Mouse (Mus musculus): ENCODE measurements at regions not wholly inside any gene's neighbourhood (a gene's known extent, or its start where the extent isn't known, plus 50 kb on each side); places are given as distances from the start of the nearest gene placed in this dataset.

- in situ Hi-C loops (cut with MboI; ENCODE audit: low pct_ligation_motif_present, low pct_unique_long_range_greater_than_20kb, low sequenced_read_pairs): no loop called here
- Histone ChIP-seq H3K9ac (ENCODE audit: insufficient read depth, low read depth) (no peak overlapping the region), H3K79me2 (replicated peaks; ENCODE audit: control insufficient read depth, extremely low read depth, insufficient read depth, poor library complexity, severe bottlenecking) (no peaks in the 10 kb centered on the region), H3K27ac (ENCODE audit: insufficient read depth, low read depth) (no peak overlapping the region), H3K9me3 (replicated peaks; ENCODE audit: low read length) (no peaks in the 10 kb centered on the region), H3K27me3 (replicated peaks) (no peaks in the 10 kb centered on the region), H3K4me2 (ENCODE audit: insufficient read depth, low read depth, poor library complexity, severe bottlenecking) (no peak overlapping the region), H3K36me3 (replicated peaks in 1 of 2; ENCODE audit: control insufficient read depth in 1 of 2, insufficient read depth in 1 of 2, low read length in 1 of 2) (no peaks in the 10 kb centered on the region), H3K4me3 (replicated peaks in 1 of 3; ENCODE audit: low read depth in 2 of 3, low read length in 2 of 3, poor library complexity in 1 of 3) (no peak overlapping the region), H3K4me1 (ENCODE audit: control insufficient read depth in 1 of 2, insufficient read depth in 2 of 2) (no peaks in the 10 kb centered on the region)
- TF ChIP-seq CHD1 (IDR thresholded peaks at IDR 0.05; ENCODE audit: low read depth, low read length) (no peak), JUN (IDR thresholded peaks at IDR 0.05; ENCODE audit: insufficient read depth, low read depth, low read length) (no peak), NRF1 (IDR thresholded peaks at IDR 0.05; ENCODE audit: low read depth, low read length) (no peak)
- no peak for DNase-seq (ENCODE audit: extremely low read depth)
- dilution Hi-C loops (cut with MboI; ENCODE audit: extremely low pct_ligation_motif_present, extremely low pct_unique_long_range_greater_than_20kb, low sequenced_read_pairs): no loop called here
These were observed 570.0 kb upstream of the Klf4 start for GRCm38 (mm10) chr4:56102314-56102713.

GRCm38 (mm10) chr4:56090796-56091195 lies 558.5 kb upstream of the Klf4 start:
- Histone ChIP-seq H3K9me3 (replicated peaks; ENCODE audit: low read length) (no peaks in the 10 kb centered on the region), H3K27ac (ENCODE audit: insufficient read depth, low read depth) (no peak overlapping the region), H3K4me2 (ENCODE audit: insufficient read depth, low read depth, poor library complexity, severe bottlenecking) (no peak overlapping the region), H3K9ac (ENCODE audit: insufficient read depth, low read depth) (no peak overlapping the region), H3K4me1 (ENCODE audit: control insufficient read depth in 1 of 2, insufficient read depth in 2 of 2) (peaks cover 0 to 8% of the 10 kb centered on the region in 2 experiments; a peak in 2 of 4 replicates), H3K27me3 (replicated peaks) (no peaks in the 10 kb centered on the region), H3K36me3 (replicated peaks in 1 of 2; ENCODE audit: control insufficient read depth in 1 of 2, insufficient read depth in 1 of 2, low read length in 1 of 2) (no peaks in the 10 kb centered on the region), H3K4me3 (replicated peaks in 1 of 3; ENCODE audit: low read depth in 2 of 3, low read length in 2 of 3, poor library complexity in 1 of 3) (no peak overlapping the region), H3K79me2 (replicated peaks; ENCODE audit: control insufficient read depth, extremely low read depth, insufficient read depth, poor library complexity, severe bottlenecking) (no peaks in the 10 kb centered on the region)
- TF ChIP-seq PAX5 (IDR thresholded peaks at IDR 0.05; ENCODE audit: low read length) (no peak), E2F4 (IDR thresholded peaks at IDR 0.05; ENCODE audit: insufficient replicate concordance, low read depth, low read length) (no peak), POLR2A (IDR thresholded peaks at IDR 0.05; ENCODE audit: low read depth, low read length) (no peak), TCF12 (IDR thresholded peaks at IDR 0.05; ENCODE audit: low read depth, low read length) (no peak), ZMIZ1 (IDR thresholded peaks at IDR 0.05; ENCODE audit: low read depth, low read length) (no peak), ZC3H11A (IDR thresholded peaks at IDR 0.05; ENCODE audit: low read depth, low read length) (no peak), SIN3A (IDR thresholded peaks at IDR 0.05; ENCODE audit: low read length) (no peak), RCOR1 (conservative IDR thresholded peaks at IDR 0.05; ENCODE audit: low read depth, low read length) (no peak), RAD21 (IDR thresholded peaks at IDR 0.05; ENCODE audit: low read depth, low read length) (no peak), HCFC1 (IDR thresholded peaks at IDR 0.05; ENCODE audit: low read depth, low read length) (no peak), USF1 (IDR thresholded peaks at IDR 0.05; ENCODE audit: low read depth, low read length) (no peak), SMC3 (IDR thresholded peaks at IDR 0.05; ENCODE audit: low read depth, low read length) (no peak)
- dilution Hi-C loops (cut with MboI; ENCODE audit: extremely low pct_ligation_motif_present, extremely low pct_unique_long_range_greater_than_20kb, low sequenced_read_pairs): no loop called here
- in situ Hi-C loops (cut with MboI; ENCODE audit: low pct_ligation_motif_present, low pct_unique_long_range_greater_than_20kb, low sequenced_read_pairs): no loop called here
- no peak for DNase-seq (ENCODE audit: extremely low read depth)

- in situ Hi-C loops (cut with MboI; ENCODE audit: low pct_ligation_motif_present, low pct_unique_long_range_greater_than_20kb, low sequenced_read_pairs) (no loop called here), dilution Hi-C loops (cut with MboI; ENCODE audit: extremely low pct_ligation_motif_present, extremely low pct_unique_long_range_greater_than_20kb, low sequenced_read_pairs) (no loop called here)
- Histone ChIP-seq H3K9me3 (replicated peaks; ENCODE audit: low read length) (no peaks in the 10 kb centered on the region), H3K27ac (ENCODE audit: insufficient read depth, low read depth) (no peak overlapping the region), H3K9ac (ENCODE audit: insufficient read depth, low read depth) (no peak overlapping the region), H3K36me3 (replicated peaks in 1 of 2; ENCODE audit: control insufficient read depth in 1 of 2, insufficient read depth in 1 of 2, low read length in 1 of 2) (no peaks in the 10 kb centered on the region), H3K4me2 (ENCODE audit: insufficient read depth, low read depth, poor library complexity, severe bottlenecking) (no peak overlapping the region), H3K79me2 (replicated peaks; ENCODE audit: control insufficient read depth, extremely low read depth, insufficient read depth, poor library complexity, severe bottlenecking) (no peaks in the 10 kb centered on the region), H3K4me3 (replicated peaks in 1 of 3; ENCODE audit: low read depth in 2 of 3, low read length in 2 of 3, poor library complexity in 1 of 3) (no peak overlapping the region), H3K4me1 (ENCODE audit: control insufficient read depth in 1 of 2, insufficient read depth in 2 of 2) (peaks cover 0 to 8% of the 10 kb centered on the region in 2 experiments; a peak in 2 of 4 replicates), H3K27me3 (replicated peaks) (no peaks in the 10 kb centered on the region)
- TF ChIP-seq HCFC1 (IDR thresholded peaks at IDR 0.05; ENCODE audit: low read depth, low read length) (no peak), TCF12 (IDR thresholded peaks at IDR 0.05; ENCODE audit: low read depth, low read length) (no peak), KAT2A (IDR thresholded peaks at IDR 0.05; ENCODE audit: insufficient replicate concordance, low read length) (no peak), TBP (conservative IDR thresholded peaks at IDR 0.05; ENCODE audit: low read depth, low read length) (no peak), MXI1 (IDR thresholded peaks at IDR 0.05; ENCODE audit: low read depth, low read length) (no peak), MAX (IDR thresholded peaks at IDR 0.05; ENCODE audit: low read length) (no peak), IRF4 (IDR thresholded peaks at IDR 0.05; ENCODE audit: low read depth, low read length) (no peak), BHLHE40 (IDR thresholded peaks at IDR 0.05; ENCODE audit: low read depth, low read length) (no peak), CTCF (conservative IDR thresholded peaks at IDR 0.05 in 1 of 2, IDR thresholded peaks at IDR 0.05 in 1 of 2; ENCODE audit: low read depth in 2 of 2, low read length in 2 of 2) (no peak), ZMIZ1 (IDR thresholded peaks at IDR 0.05; ENCODE audit: low read depth, low read length) (no peak), MYC (IDR thresholded peaks at IDR 0.05; ENCODE audit: low read depth, low read length) (no peak), RAD21 (IDR thresholded peaks at IDR 0.05; ENCODE audit: low read depth, low read length) (no peak), PAX5 (IDR thresholded peaks at IDR 0.05; ENCODE audit: low read length) (no peak), MAFK (IDR thresholded peaks at IDR 0.05; ENCODE audit: insufficient replicate concordance, low read length) (no peak), JUND (conservative IDR thresholded peaks at IDR 0.05; ENCODE audit: low read depth, low read length) (no peak), ZNF384 (IDR thresholded peaks at IDR 0.05; ENCODE audit: low read depth, low read length) (no peak), ZKSCAN1 (IDR thresholded peaks at IDR 0.05; ENCODE audit: borderline replicate concordance, low read depth, low read length) (no peak), UBTF (IDR thresholded peaks at IDR 0.05; ENCODE audit: low read depth, low read length) (no peak)
- no peak for DNase-seq (ENCODE audit: extremely low read depth)
These were observed 556.4 kb upstream of the Klf4 start for GRCm38 (mm10) chr4:56088701-56089100.

Data from CH12.LX (cell line).